Mouse (Mus musculus): Measurements from ENCODE around the gene Tub. TPM values are rescaled to one million over a fixed set of nuclear protein-coding genes. Genes with fewer than 3 reads are reported as not detected.

Tub gene
- total and polyA plus RNA-seq, 2 experiments, result under 0.01 TPM; not detected in 1

DNA sequence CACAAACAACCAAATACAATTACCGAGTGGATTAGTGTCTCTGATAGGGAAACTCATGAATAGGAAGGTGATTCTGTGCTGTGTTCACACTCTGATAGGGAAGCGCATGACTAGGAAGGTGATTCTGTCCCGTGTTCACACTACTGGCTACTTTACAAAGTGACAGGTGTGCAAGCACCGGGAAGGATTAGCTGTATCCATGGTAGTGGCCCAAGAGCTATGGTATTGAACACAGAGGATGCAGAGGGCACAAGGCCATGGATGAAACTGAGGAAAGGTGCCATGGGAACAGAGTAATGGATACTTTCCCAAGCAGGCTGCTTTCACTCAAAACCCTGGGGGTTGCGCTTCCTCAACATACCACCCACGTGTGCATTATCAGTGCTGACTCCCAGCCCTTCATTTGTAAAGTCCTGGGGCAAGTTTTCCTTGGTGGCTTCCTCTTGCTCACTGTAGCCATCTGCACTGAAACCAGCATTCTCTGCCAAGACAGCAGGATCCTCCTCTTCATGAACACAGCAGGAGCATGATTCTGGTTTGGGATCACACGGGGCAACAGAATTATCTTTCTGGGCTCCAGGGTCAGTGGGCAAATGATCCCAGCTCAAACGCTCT is 88.1 kb downstream of the Tub start:
- Histone ChIP-seq H3K27ac (replicated peaks; ENCODE audit: insufficient read depth, low read depth, low read length) (no peak overlapping the region), H3K27me3 (ENCODE audit: control insufficient read depth, insufficient read depth, low read length) (no peaks in the 10 kb centered on the region), H3K4me3 (ENCODE audit: insufficient read depth, low read depth, low read length) (no peak overlapping the region), H3K36me3 (ENCODE audit: control insufficient read depth, insufficient read depth, low read length) (no peaks in the 10 kb centered on the region), H3K79me2 (ENCODE audit: control insufficient read depth, insufficient read depth, low read length) (no peaks in the 10 kb centered on the region), H3K9ac (ENCODE audit: low read depth, low read length) (no peak overlapping the region), H3K4me1 (ENCODE audit: control insufficient read depth, insufficient read depth, low read length) (no peaks in the 10 kb centered on the region)
- TF ChIP-seq POLR2A (IDR thresholded peaks at IDR 0.05; ENCODE audit: extremely low read depth, insufficient read depth, low read length) (no peak), CTCF (IDR thresholded peaks at IDR 0.05; ENCODE audit: low read depth, low read length) (no peak)
- no peak for DNase-seq (ENCODE audit: extremely low read depth, low read depth, low spot score)
- 69% methylated on average over 8 of the region's 8 CpGs for WGBS

DNA sequence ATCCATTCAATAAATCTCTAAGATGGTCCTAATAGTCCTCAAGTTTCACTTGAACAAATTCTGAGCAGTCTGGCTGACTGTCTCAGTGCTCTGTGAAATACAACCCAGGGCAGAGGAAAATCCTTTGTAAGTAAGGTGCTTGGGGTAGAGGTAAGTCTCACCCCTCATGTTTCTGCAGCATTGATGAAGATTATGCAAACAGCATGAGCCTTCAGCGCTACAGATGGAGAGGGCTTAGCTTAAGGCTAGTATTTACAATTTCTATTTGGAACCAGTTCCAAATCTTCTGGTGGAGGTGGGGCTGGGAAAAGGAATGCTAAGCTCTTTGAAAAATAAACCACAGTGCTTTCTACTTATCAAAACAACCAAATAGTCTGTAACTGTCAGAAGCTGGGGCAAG is 88.8 kb downstream of the Tub start:
- no peak for TF ChIP-seq CTCF (IDR thresholded peaks at IDR 0.05; ENCODE audit: low read depth, low read length)
- TF ChIP-seq POLR2A (IDR thresholded peaks at IDR 0.05; ENCODE audit: extremely low read depth, insufficient read depth, low read length), result no peak
- no peak for DNase-seq (ENCODE audit: extremely low read depth, low read depth, low spot score)
- Histone ChIP-seq H3K79me2 (ENCODE audit: control insufficient read depth, insufficient read depth, low read length) (no peaks in the 10 kb centered on the region), H3K4me3 (ENCODE audit: insufficient read depth, low read depth, low read length) (no peak overlapping the region), H3K4me1 (ENCODE audit: control insufficient read depth, insufficient read depth, low read length) (no peaks in the 10 kb centered on the region), H3K36me3 (ENCODE audit: control insufficient read depth, insufficient read depth, low read length) (no peaks in the 10 kb centered on the region), H3K27me3 (ENCODE audit: control insufficient read depth, insufficient read depth, low read length) (no peaks in the 10 kb centered on the region), H3K27ac (replicated peaks; ENCODE audit: insufficient read depth, low read depth, low read length) (no peak overlapping the region), H3K9ac (ENCODE audit: low read depth, low read length) (no peak overlapping the region)
- WGBS, result 31% methylated on average over 1 of the region's 1 CpGs

DNA sequence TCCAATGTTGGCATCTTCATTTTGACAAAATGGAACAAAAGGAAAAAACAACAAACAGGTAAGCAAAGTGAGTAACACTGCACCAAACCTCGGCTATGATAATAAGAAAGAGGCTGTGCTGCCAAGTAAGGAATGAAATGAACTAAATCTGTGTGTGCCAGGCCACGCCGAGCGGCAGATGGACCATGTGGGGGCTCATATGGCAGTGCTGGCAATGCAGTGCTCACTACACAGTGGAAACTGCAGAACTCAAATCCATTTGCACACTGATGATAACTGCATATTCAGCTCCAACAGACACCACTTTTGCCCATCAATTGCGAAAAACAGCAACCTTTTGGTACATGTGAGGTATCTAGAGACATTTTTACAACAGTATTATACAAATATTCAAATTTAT is 89.3 kb downstream of the Tub start:
- TF ChIP-seq CTCF (IDR thresholded peaks at IDR 0.05; ENCODE audit: low read depth, low read length) (no peak), POLR2A (IDR thresholded peaks at IDR 0.05; ENCODE audit: extremely low read depth, insufficient read depth, low read length) (no peak)
- Histone ChIP-seq H3K4me1 (ENCODE audit: control insufficient read depth, insufficient read depth, low read length) (no peaks in the 10 kb centered on the region), H3K79me2 (ENCODE audit: control insufficient read depth, insufficient read depth, low read length) (no peaks in the 10 kb centered on the region), H3K36me3 (ENCODE audit: control insufficient read depth, insufficient read depth, low read length) (no peaks in the 10 kb centered on the region), H3K4me3 (ENCODE audit: insufficient read depth, low read depth, low read length) (no peak overlapping the region), H3K27ac (replicated peaks; ENCODE audit: insufficient read depth, low read depth, low read length) (no peak overlapping the region), H3K27me3 (ENCODE audit: control insufficient read depth, insufficient read depth, low read length) (no peaks in the 10 kb centered on the region), H3K9ac (ENCODE audit: low read depth, low read length) (no peak overlapping the region)
- 88% methylated on average over 5 of the region's 5 CpGs for WGBS
- DNase-seq (ENCODE audit: extremely low read depth, low read depth, low spot score), result no peak

DNA sequence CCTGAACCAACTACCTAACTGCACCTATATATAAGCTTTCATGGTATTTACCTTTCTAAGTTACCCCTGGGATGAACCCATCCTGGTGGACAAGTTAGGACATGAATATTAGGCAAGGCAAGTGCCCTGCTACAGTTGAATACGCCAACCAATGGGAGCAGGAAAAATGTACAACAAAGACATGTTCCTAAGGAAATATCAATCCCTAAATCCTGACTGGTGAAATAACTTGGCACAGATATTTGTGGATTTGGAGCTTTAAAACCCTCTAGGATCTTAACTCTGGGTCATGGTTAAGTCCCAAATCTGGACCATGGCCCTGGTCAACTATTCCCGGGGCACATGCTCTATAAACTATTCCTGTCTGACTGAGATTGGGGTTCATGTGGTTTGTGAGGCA is 95.7 kb downstream of the Tub start:
- no peak for DNase-seq (ENCODE audit: extremely low read depth, low read depth, low spot score)
- WGBS, result 95% methylated on average over 2 of the region's 2 CpGs
- Histone ChIP-seq H3K79me2 (ENCODE audit: control insufficient read depth, insufficient read depth, low read length) (no peaks in the 10 kb centered on the region), H3K4me3 (ENCODE audit: insufficient read depth, low read depth, low read length) (no peak overlapping the region), H3K27me3 (ENCODE audit: control insufficient read depth, insufficient read depth, low read length) (no peaks in the 10 kb centered on the region), H3K9ac (ENCODE audit: low read depth, low read length) (no peak overlapping the region), H3K27ac (replicated peaks; ENCODE audit: insufficient read depth, low read depth, low read length) (no peak overlapping the region), H3K36me3 (ENCODE audit: control insufficient read depth, insufficient read depth, low read length) (no peaks in the 10 kb centered on the region), H3K4me1 (ENCODE audit: control insufficient read depth, insufficient read depth, low read length) (no peaks in the 10 kb centered on the region)
- TF ChIP-seq CTCF (IDR thresholded peaks at IDR 0.05; ENCODE audit: low read depth, low read length) (no peak), POLR2A (IDR thresholded peaks at IDR 0.05; ENCODE audit: extremely low read depth, insufficient read depth, low read length) (no peak)

DNA sequence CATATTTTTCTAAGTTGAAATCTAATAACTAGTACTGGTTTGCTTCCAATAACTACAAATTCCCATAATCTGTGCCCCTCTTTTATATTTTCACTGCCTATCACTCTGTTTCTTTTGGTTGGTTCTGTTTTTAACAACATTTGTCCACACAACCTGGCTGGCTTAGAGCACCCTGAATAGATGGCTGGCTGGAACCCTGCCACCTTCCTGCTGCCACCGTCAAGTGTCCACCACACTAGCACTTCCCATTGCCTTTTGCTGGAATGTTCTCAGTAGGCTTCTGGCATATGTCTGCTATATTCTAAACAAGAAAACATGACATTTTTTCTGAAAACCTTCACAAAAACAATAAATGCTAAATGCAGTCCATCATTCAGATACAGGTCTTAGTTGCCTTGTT is 100.7 kb downstream of the Tub start:
- no peaks in the 10 kb centered on the region for H3K27me3 ChIP-seq (ENCODE audit: control insufficient read depth, insufficient read depth, low read length)
- no peak overlapping the region for H3K4me3 ChIP-seq (ENCODE audit: insufficient read depth, low read depth, low read length)
- WGBS, result 76% methylated on average over 1 of the region's 1 CpGs
- TF ChIP-seq POLR2A (IDR thresholded peaks at IDR 0.05; ENCODE audit: extremely low read depth, insufficient read depth, low read length) (no peak), CTCF (IDR thresholded peaks at IDR 0.05; ENCODE audit: low read depth, low read length) (no peak)
- H3K27ac ChIP-seq (replicated peaks; ENCODE audit: insufficient read depth, low read depth, low read length), result no peak overlapping the region
- no peak overlapping the region for H3K9ac ChIP-seq (ENCODE audit: low read depth, low read length)
- no peaks in the 10 kb centered on the region for H3K79me2 ChIP-seq (ENCODE audit: control insufficient read depth, insufficient read depth, low read length)
- no peaks in the 10 kb centered on the region for H3K36me3 ChIP-seq (ENCODE audit: control insufficient read depth, insufficient read depth, low read length)
- H3K4me1 ChIP-seq (ENCODE audit: control insufficient read depth, insufficient read depth, low read length), result no peaks in the 10 kb centered on the region
- no peak for DNase-seq (ENCODE audit: extremely low read depth, low read depth, low spot score)

DNA sequence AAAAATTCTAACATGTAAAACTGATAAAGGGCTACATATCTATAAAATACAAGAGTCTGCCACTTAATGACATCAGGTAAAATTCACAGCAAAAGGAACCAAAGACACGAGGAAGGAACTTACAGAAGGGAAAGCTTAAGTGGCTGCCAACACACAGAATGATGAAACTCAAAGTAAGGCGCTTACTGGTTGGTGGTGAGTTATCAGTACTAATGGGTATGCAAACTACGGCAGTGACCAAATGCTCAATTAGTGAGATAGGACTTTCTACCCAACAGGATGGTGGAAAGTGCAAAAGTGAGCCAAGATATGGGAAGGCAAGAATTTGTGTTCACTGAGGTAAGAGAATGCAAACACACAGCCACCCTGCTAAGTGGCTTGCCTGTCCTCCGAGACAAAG is 109.4 kb downstream of the Tub start:
- H3K4me3 ChIP-seq (ENCODE audit: insufficient read depth, low read depth, low read length), result no peak overlapping the region
- no peak for DNase-seq (ENCODE audit: extremely low read depth, low read depth, low spot score)
- H3K9ac ChIP-seq (ENCODE audit: low read depth, low read length), result no peak overlapping the region
- WGBS, result 89% methylated on average over 4 of the region's 4 CpGs
- H3K27me3 ChIP-seq (ENCODE audit: control insufficient read depth, insufficient read depth, low read length), result no peaks in the 10 kb centered on the region
- TF ChIP-seq POLR2A (IDR thresholded peaks at IDR 0.05; ENCODE audit: extremely low read depth, insufficient read depth, low read length) (no peak), CTCF (IDR thresholded peaks at IDR 0.05; ENCODE audit: low read depth, low read length) (no peak)
- H3K4me1 ChIP-seq (ENCODE audit: control insufficient read depth, insufficient read depth, low read length), result peaks cover 1% of the 10 kb centered on the region; the same call in 1 of the 2 replicates
- H3K27ac ChIP-seq (replicated peaks; ENCODE audit: insufficient read depth, low read depth, low read length), result no peak overlapping the region
- H3K79me2 ChIP-seq (ENCODE audit: control insufficient read depth, insufficient read depth, low read length), result no peaks in the 10 kb centered on the region
- H3K36me3 ChIP-seq (ENCODE audit: control insufficient read depth, insufficient read depth, low read length), result no peaks in the 10 kb centered on the region

All from liver, adult 2 months (tissue).